Mouse (Mus musculus) E14TG2a.4 (cell line): Measurements from ENCODE around the gene Vrk3.

Source experiments
- H3K27me3 ChIP-seq: 2 replicates; pipeline ENCODE4 v1.6.1; 2014; ENCODE audit warnings: low read length, control low read depth; ENCODE audit not compliant: insufficient read depth
- H3K36me3 ChIP-seq: 2 replicates; pipeline ENCODE4 v1.6.1; 2014; ENCODE audit warnings: low read length, control low read depth; ENCODE audit not compliant: insufficient read depth
- H3K4me1 ChIP-seq: replicated peaks from 2 replicates; pipeline ENCODE4 v1.6.1; 2014; ENCODE audit warnings: low read depth, low read length, control low read depth
- H3K4me3 ChIP-seq: replicated peaks from 2 replicates; pipeline ENCODE4 v1.5.1; 2014; ENCODE audit warnings: mild to moderate bottlenecking, low read length
- H3K9me3 ChIP-seq: 2 replicates; pipeline ENCODE4 v1.6.1; 2014; ENCODE audit warnings: low read length, control low read depth
- CTCF ChIP-seq: conservative IDR thresholded peaks from 2 replicates; pipeline ENCODE4 v1.5.1; 2014; ENCODE audit warnings: low read length
- NANOG ChIP-seq: IDR thresholded peaks from 2 replicates; pipeline ENCODE4 v1.6.1; 2014; ENCODE audit warnings: borderline replicate concordance, low read length, mixed read lengths
- POU5F1 ChIP-seq: IDR thresholded peaks from 2 replicates; pipeline ENCODE4 v1.6.1; 2014; ENCODE audit warnings: low read length, borderline replicate concordance

The Vrk3 gene

DNA sequence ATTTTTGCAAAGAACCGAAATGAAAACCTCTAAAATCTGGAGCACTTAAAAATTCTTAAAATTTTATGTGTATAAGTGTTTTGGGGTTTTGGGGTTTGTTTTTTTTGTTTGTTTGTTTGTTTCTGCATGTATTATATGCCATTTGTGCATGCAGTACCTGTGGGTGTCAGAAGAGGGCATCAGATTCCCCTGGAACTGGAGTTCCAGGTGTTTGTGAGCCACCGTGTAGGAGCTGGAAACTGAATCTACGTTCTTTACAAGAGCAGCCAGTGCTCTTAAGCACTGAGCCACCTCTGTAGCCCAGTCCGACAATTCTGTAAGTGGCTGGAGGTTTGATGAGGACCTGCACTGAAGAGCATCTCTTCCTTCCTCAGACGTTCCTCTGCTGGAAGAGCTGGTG lies 38.3 kb upstream of the Vrk3 start:
- Histone ChIP-seq H3K27me3 (no peaks in the 10 kb centered on the region), H3K36me3 (no peaks in the 10 kb centered on the region), H3K9me3 (no peaks in the 10 kb centered on the region), H3K4me3 (0 out of 2 replicates have a peak overlapping the region, but pooled peaks have one; percentile 17), H3K4me1 (peaks cover 68% of the 10 kb centered on the region)
- peak; percentile 38; the same call in 1 of the 2 replicates for TF ChIP-seq CTCF
- no peak for TF ChIP-seq NANOG

DNA sequence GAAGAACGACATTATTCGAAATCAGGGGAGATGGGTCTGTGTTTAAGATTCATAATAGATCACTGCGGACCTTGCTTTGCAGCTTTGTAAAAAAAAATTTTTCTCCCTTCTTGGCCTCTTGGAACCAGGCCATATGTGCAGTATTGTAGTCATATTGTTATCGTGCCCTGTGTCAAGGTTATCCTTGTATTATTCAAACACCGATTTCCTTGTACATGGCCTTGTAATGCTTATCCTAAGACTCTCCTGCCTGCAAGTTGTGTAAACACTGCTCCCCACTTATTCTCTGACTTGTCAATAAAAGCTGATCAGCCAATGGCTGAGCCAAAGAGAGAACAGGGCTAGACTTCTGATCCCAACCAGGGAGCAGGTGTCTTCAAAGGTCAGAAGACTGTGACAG lies 26.2 kb upstream of the Vrk3 start:
- no peak for TF ChIP-seq POU5F1
- no peak for TF ChIP-seq NANOG
- no peak for TF ChIP-seq CTCF
- no peaks in the 10 kb centered on the region for H3K9me3 ChIP-seq
- no peak overlapping the region for H3K4me3 ChIP-seq
- peaks cover 39% of the 10 kb centered on the region for H3K4me1 ChIP-seq
- no peaks in the 10 kb centered on the region for H3K36me3 ChIP-seq
- H3K27me3 ChIP-seq: no peaks in the 10 kb centered on the region

DNA sequence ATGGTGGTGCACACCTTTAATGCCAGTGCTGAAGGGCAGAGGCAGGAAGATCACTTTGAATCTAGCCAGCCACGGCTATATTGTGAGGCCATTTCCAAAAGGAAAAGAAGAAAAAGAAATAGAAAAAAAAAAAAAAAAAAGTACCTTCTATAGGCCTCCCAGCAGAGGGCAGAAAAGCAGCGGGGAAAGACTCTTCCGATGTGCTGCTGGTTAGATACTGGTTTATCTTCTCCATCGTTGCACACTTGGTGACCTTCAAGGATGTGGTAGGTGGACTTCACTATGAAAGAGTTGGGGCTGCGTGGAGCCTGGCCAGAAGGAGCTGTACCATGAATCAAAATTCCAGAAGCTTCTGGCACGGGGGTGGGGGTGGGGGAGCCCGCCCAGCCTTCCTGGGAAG lies 23.9 kb upstream of the Vrk3 start:
- Histone ChIP-seq H3K4me3 (0 out of 2 replicates have a peak overlapping the region, but pooled peaks have one; percentile 23), H3K4me1 (peaks cover 35% of the 10 kb centered on the region), H3K27me3 (no peaks in the 10 kb centered on the region), H3K36me3 (no peaks in the 10 kb centered on the region), H3K9me3 (no peaks in the 10 kb centered on the region)
- TF ChIP-seq NANOG (no peak), CTCF (peak; percentile 23), POU5F1 (no peak)

DNA sequence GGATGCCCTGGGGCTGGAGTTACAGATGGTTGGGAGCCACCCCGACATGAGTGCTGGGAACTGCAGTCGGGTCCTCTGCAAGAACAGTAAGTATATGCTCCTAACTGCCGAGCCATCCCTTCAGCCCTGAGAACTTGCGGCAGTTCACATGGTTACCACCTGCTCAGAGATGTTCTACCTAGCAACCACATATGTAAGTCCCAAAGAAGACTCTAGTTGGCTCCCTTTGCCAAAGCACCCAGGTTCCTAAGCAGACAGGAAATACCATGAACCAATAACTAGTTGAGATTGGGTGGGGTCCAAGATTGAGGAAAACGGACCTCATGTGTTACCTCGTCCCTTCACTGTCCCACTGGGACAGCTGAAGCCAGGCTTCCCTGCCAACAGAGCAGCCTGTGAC lies 21.9 kb upstream of the Vrk3 start:
- Histone ChIP-seq H3K4me1 (peaks cover 35% of the 10 kb centered on the region), H3K4me3 (no peak overlapping the region), H3K36me3 (peaks cover 8% of the 10 kb centered on the region), H3K9me3 (no peaks in the 10 kb centered on the region), H3K27me3 (no peaks in the 10 kb centered on the region)
- TF ChIP-seq POU5F1 (no peak), NANOG (no peak), CTCF (no peak)

DNA sequence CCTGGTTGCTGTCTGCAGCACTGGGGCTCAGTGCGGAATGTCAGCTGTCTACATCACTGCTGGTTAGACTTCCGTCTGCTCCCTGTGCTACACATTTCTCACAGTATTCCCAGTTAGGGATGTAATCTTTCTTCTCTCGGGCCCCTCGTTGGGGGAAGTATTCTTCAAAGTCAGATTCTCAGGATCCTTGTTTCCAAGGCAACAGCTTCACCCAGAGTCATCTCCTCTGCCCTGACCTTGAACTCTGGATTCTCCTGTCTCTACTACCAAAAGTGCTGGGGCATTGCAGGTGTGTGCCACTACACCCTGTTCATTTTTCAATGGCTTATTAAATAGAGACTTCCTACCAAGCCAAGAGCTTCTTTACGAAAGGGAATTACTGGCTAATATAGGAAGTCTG lies 21.1 kb upstream of the Vrk3 start:
- Histone ChIP-seq H3K36me3 (peaks cover 16% of the 10 kb centered on the region), H3K9me3 (no peaks in the 10 kb centered on the region), H3K4me1 (peaks cover 37% of the 10 kb centered on the region), H3K27me3 (no peaks in the 10 kb centered on the region), H3K4me3 (no peak overlapping the region)
- no peak for TF ChIP-seq POU5F1
- TF ChIP-seq NANOG: no peak
- no peak for TF ChIP-seq CTCF

DNA sequence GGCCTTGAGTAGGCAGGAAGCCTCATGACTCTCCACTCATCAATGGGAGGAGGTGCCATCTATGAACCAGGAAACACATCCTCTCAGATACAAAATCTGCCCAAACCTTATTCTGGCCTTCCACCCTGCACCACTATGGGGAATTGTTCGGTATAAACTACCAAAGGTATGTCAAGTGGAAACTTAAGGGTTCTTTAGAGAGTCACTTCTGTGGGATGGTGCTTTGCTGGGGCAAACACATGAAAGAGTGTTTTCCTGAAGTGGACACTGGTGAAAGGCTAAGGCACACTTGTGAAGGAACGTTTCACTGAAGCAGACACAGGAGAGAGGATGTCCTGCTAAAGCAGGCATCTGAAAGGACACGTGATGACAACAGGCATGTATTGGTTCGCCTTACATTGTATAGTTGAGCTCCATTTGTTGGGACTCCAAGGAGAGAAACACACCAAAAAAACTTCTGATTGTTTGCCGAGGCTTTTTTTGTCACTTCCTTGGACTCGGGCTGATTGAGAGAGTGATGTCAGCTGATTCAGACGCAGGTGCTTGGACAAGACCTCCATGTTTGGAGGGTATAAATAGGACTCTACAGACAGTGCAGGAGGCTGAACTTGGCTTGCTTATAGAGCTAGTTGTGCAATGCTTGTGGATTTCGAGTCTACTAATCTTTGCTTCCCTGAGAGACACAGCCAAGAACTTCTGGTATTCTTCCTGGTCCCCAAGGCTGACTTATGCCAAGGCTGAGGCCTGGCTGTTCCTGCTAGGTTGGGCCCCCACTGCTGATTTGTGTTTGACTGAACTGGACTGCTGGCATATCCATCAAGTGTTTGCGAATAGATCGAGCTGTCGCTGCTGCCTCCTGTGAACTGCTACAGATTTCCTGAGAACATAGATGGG lies 19.9 kb upstream of the Vrk3 start:
- Histone ChIP-seq H3K4me1 (peaks cover 31% of the 10 kb centered on the region), H3K27me3 (no peaks in the 10 kb centered on the region), H3K9me3 (no peaks in the 10 kb centered on the region), H3K36me3 (peaks cover 28% of the 10 kb centered on the region), H3K4me3 (no peak overlapping the region)
- TF ChIP-seq POU5F1 (no peak), NANOG (no peak), CTCF (no peak)

DNA sequence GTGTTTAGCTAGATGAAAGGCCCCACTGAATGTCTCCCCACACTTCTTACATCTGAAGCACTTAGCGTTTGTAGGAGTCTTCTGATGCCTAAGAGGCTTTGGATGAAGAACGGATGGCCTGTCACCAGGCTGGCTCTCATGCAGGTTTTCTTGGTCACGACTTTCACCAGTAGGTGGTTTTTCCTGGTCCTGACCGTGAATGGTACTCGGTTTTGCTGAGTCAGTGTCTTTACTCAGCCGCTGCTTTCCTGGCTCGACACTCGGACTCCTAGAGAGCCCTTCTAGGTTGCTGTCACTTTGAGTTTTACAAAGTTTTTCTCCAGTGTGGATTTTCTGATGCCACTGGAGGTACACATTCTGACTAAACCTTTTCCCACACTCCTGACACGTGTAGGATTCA lies 14.5 kb upstream of the Vrk3 start:
- H3K4me1 ChIP-seq: peaks cover 22% of the 10 kb centered on the region
- H3K36me3 ChIP-seq: peaks cover 81% of the 10 kb centered on the region
- TF ChIP-seq CTCF: no peak
- no peak overlapping the region for H3K4me3 ChIP-seq
- H3K27me3 ChIP-seq: no peaks in the 10 kb centered on the region
- H3K9me3 ChIP-seq: no peaks in the 10 kb centered on the region

DNA sequence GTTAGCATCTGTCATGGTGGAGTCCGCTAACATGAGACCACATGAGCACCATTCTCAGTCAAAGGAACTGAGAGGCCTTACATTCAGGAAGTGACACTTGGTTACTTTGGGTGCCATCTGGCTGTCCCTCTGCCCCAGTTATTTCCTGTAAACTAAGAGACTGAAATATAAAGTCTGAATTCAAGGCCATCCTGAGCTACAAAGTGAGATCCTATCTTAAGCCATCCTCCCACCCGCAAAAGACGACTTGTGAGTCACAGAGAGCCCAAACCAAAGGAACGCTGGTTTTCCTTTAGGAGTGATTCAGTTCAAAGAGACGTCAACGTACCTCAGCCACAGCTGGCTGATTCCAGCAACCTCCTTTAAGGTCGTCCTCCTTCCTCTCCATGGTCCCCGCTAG lies 6.9 kb upstream of the Vrk3 start:
- H3K36me3 ChIP-seq: peaks cover 50% of the 10 kb centered on the region
- no peaks in the 10 kb centered on the region for H3K27me3 ChIP-seq
- H3K4me3 ChIP-seq: no peak overlapping the region
- TF ChIP-seq POU5F1 (no peak), CTCF (no peak), NANOG (no peak)
- H3K4me1 ChIP-seq: peaks cover 44% of the 10 kb centered on the region
- H3K9me3 ChIP-seq: no peaks in the 10 kb centered on the region

DNA sequence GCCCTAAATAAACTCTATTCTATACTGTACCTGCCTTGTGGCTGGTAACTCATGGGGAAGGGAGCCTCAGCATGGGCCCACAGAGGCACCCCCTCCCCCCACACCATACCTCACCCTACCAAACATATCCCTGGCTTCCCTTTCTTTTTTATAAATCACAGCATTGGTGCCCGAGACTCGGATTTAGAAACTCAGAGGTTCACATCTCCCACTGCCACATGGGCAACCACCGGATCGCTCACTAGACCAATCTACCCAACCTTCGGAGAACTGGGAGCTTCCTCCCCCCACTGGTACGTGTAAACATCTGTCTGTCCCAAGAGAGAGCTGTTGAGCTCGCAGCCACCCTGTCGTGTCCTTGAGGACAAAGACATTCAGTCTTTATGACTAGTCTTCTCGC lies 3.9 kb upstream of the Vrk3 start:
- H3K36me3 ChIP-seq: peaks cover 24% of the 10 kb centered on the region
- peaks cover 64% of the 10 kb centered on the region for H3K4me1 ChIP-seq
- no peaks in the 10 kb centered on the region for H3K9me3 ChIP-seq
- TF ChIP-seq CTCF (no peak), POU5F1 (no peak), NANOG (no peak)
- no peaks in the 10 kb centered on the region for H3K27me3 ChIP-seq
- H3K4me3 ChIP-seq: peak overlapping the region; percentile 74
